Mouse (Mus musculus) kidney, postnatal 10 days (tissue): Measurements from ENCODE around the gene Gdpd5.

Source experiments
- DNase-seq: peaks from one replicate; pipeline ENCODE4 v3.0.0; 2021; ENCODE audit warnings: mixed read lengths

Gdpd5 gene

GRCm38 (mm10) chr7:99405386-99406155, 24.4 kb downstream of the Gdpd5 start:
- no peak for DNase-seq

GRCm38 (mm10) chr7:99407598-99407997, 26.4 kb downstream of the Gdpd5 start:
- no peak for DNase-seq

- DNase-seq = no peak
Observed at GRCm38 (mm10) chr7:99409441-99410222, 28.4 kb downstream of the Gdpd5 start.

GRCm38 (mm10) chr7:99410315-99410714, 29.1 kb downstream of the Gdpd5 start:
- DNase-seq = no peak

- no peak for DNase-seq
Observed at GRCm38 (mm10) chr7:99411047-99411779, 30.0 kb downstream of the Gdpd5 start.

GRCm38 (mm10) chr7:99415045-99415444, 33.8 kb downstream of the Gdpd5 start:
- no peak for DNase-seq

GRCm38 (mm10) chr7:99419311-99419710, 38.1 kb downstream of the Gdpd5 start:
- no peak for DNase-seq

GRCm38 (mm10) chr7:99421006-99421405, 39.8 kb downstream of the Gdpd5 start:
- DNase-seq = no peak

- no peak for DNase-seq
Observed at GRCm38 (mm10) chr7:99424538-99425155, 43.4 kb downstream of the Gdpd5 start.

- no peak for DNase-seq
Observed at GRCm38 (mm10) chr7:99425706-99426105, 44.5 kb downstream of the Gdpd5 start.

GRCm38 (mm10) chr7:99427031-99427430, 45.8 kb downstream of the Gdpd5 start:
- DNase-seq = no peak

- DNase-seq = no peak
Observed at GRCm38 (mm10) chr7:99427987-99428386, 46.8 kb downstream of the Gdpd5 start.

GRCm38 (mm10) chr7:99428836-99429235, 47.6 kb downstream of the Gdpd5 start:
- no peak for DNase-seq

GRCm38 (mm10) chr7:99429786-99430185, 48.6 kb downstream of the Gdpd5 start:
- DNase-seq = no peak

GRCm38 (mm10) chr7:99430246-99430645, 49.0 kb downstream of the Gdpd5 start:
- DNase-seq = no peak

- no peak for DNase-seq
Observed at GRCm38 (mm10) chr7:99432248-99432647, 51.0 kb downstream of the Gdpd5 start.

GRCm38 (mm10) chr7:99432863-99433262, 51.6 kb downstream of the Gdpd5 start:
- DNase-seq = no peak

- DNase-seq = no peak
Observed at GRCm38 (mm10) chr7:99434672-99435250, 53.5 kb downstream of the Gdpd5 start.

GRCm38 (mm10) chr7:99436530-99436929, 55.3 kb downstream of the Gdpd5 start:
- DNase-seq = no peak

GRCm38 (mm10) chr7:99438881-99439280, 57.7 kb downstream of the Gdpd5 start:
- no peak for DNase-seq

- peak; percentile 88 for DNase-seq
Observed at GRCm38 (mm10) chr7:99441534-99442072, 60.4 kb downstream of the Gdpd5 start.

GRCm38 (mm10) chr7:99443164-99443563, 62.0 kb downstream of the Gdpd5 start:
- no peak for DNase-seq
